Mouse (Mus musculus) ovary, adult 10 weeks (tissue): ENCODE measurements around the gene Mettl26. TPM values are rescaled to one million over a fixed set of nuclear protein-coding genes. Genes with fewer than 3 reads are reported as not detected.

Source experiments
- polyA plus RNA-seq: library from polyadenylated mRNA; stranded (reverse); fragments of 350-450 nt; fragmentation: Illumina TruSeq; extraction: RNeasy Lipid Tissue Mini Kit (QIAGEN cat#74804); gene quantifications from one replicate; pipeline ENCODE4 v1.2.3, GENCODE M21; 2014

Mettl26 gene
- 10.6 TPM for polyA plus RNA-seq

GRCm38 (mm10) chr17:25874721-25875170 is at the start of gene Mettl26:
Gene Mettl26 (plus strand): TSS chr17:25875074.

DNA sequence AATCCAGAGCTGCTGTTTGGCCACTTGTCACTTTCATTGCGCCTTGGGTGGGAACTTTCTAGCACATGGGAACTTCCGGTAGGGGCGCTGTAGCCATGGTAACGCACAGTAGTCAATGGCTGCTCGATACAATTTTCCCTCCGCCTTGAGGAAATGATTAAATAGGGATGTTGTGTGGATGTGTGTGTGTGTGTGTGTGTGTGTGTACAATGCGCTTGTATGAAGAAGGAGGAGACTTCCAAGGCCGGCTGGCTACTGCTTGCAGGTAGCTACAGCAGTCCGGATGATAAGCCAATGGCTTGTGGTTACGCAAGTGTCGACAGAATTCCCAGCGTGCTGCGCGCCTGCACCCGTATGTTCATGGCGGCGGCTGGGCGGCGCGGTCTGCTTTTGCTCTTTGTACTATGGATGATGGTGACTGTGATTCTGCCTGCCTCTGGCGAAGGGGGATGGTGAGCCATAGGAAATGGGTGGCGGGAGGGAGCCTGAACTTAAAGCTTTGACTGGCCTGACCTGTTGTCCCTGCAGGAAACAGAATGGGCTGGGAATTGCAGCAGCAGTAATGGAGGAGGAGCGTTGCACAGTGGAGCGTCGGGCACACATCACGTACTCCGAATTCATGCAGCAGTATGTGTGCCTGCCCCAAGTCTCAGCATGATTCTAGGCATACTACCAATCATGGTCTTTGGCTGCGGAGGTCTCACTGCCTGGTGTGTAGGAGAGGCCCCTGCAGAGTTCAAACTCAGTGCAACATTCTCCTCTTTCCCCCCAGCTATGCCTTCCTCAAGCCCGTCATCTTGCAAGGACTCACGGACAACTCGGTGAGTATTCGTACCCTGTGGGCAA is 45.9 kb upstream of the Mettl26 start, which contains the start of gene Jmjd8:
Gene Jmjd8, plus strand, starts transcription at position 156 of the 846 bp plus-strand sequence.

DNA sequence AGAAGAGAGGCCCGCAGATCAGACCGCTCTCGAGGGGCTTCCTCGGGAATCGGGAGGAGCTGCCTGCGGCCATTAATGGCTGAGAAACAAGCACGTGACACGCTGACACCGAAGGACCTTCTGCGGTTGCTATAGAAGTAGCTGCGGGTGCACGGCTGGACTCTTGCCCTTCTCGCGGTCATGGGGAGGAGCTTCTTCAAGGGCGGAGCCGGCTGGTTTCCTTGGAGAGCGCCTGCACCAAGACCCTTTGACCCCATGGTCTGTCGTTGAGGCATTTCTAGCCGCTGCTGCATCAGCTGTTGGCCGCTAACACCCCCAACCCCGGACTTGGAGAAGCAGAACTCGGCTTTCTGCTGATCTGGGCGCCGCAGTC is 41.6 kb upstream of the Mettl26 start, which contains the start of gene Stub1:
Gene Stub1, minus strand, starts transcription at position 114 of the 373 bp plus-strand sequence.

DNA sequence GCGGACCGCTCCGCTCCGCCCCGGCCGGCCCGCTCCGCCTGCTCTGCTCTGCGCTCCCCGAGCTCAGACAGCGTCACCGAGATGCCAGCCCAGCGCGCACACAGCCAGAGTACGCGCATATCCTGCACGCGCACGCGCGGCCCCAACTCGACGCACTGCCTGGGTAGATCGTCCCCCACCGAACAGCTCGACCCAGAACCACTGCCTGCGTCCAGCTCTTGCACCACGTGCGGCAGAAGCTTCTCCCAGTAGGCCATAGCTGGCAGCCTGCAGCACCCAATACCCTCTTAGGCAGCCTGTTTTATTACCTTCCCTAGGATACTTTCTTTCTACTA is 37.8 kb upstream of the Mettl26 start, which contains the start of gene Rhbdl1:
Gene Rhbdl1, minus strand, starts transcription at position 220 of the 335 bp plus-strand sequence.

DNA sequence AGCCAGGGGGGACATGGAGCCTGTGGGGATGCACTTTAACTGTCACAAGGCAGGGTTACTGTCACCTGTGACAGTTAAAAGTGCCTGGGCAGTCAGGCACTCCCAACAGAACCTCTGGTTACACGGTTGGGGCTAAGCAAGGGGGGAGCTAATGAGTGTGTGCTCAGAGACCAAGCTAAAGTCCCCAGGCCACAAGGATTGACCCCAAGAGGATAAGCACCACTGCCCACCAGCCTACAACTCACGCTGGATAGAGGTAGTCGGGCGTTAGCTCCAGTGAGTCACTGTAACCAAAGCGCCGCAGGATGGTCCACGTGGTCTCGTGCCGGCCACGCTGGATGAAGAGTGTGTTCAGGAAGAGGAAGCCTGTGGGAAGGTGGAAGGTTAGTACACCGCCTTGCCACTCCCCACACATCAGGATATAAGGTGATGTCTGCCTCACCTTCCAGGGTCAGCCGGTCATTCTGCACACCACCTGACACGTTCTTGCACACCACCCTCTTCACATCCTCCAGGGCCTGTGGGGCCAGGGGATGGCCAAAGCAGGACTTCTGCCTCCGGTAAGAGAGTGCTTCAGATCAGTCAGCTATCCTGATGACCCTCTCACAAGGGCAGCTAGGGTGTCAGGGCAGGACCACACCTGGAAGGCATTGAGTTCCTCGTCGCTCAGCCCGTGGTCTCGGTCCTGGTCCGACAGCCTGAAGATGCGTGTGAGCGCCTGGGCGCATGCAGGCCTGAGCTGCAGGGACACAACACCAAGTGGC is 33.6 kb upstream of the Mettl26 start, which contains the start of gene Gm20683:
Gene Gm20683, minus strand, starts transcription at position 647 of the 764 bp plus-strand sequence.

DNA sequence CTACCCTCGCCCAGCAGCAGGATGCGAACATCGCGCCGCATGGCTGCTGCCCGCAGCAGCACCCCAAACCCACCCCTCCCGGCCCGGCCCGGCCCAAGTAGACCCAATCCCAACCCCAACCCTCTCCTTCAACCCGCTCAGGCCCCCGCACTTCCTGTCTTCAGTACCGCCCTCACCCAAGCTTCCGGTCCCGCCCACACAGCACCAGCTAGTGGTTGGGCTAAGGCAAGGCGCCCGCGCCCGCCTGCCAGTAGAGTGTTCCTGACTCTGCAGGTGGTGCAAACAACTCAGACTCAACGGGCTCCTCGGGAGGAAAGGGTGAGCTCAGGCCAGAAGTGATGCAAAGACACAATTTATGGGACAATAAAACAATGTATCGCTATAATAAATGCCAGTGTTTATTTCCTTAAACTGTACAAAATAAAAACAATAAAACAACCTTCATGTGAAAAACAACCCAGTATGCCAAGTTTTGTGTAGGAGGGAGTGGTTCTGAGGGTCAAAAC is 30.4 kb upstream of the Mettl26 start, which contains the start of gene Rhot2:
Gene Rhot2, minus strand, starts transcription at position 456 of the 506 bp plus-strand sequence.

GRCm38 (mm10) chr17:25860832-25861703 is 13.8 kb upstream of the Mettl26 start, which contains the start of gene Wdr90:
Gene Wdr90 (minus strand): TSS chr17:25861501.

GRCm38 (mm10) chr17:25868601-25869191 is 6.2 kb upstream of the Mettl26 start, which contains the start of gene Mcrip2:
Gene Mcrip2 (minus strand): TSS chr17:25868764.

GRCm38 (mm10) chr17:25880196-25880910 is 5.5 kb downstream of the Mettl26 start, which contains the start of gene Wfikkn1:
Gene Wfikkn1 (minus strand): TSS chr17:25880858.

GRCm38 (mm10) chr17:25919144-25919785 is 44.4 kb downstream of the Mettl26 start, which contains the start of gene Rab40c:
Gene Rab40c (minus strand): TSS chr17:25919727.

Other genes starting within 250 kb of the Mettl26 start
- not detected for gene Gng13, start 157.9 kb upstream of the Mettl26 start, polyA plus RNA-seq
- not detected for gene Chtf18, start 147.7 kb upstream of the Mettl26 start, polyA plus RNA-seq
- not detected for gene Rpusd1, start 147.4 kb upstream of the Mettl26 start, polyA plus RNA-seq
- not detected for gene Mslnl, start 139.0 kb upstream of the Mettl26 start, polyA plus RNA-seq
- 2.0 TPM for gene Msln, start 120.7 kb upstream of the Mettl26 start, polyA plus RNA-seq
- gene Narfl, start 101.3 kb upstream of the Mettl26 start, polyA plus RNA-seq, result 0.80 TPM
- gene Haghl, start 89.4 kb upstream of the Mettl26 start, polyA plus RNA-seq, result 1.4 TPM
- 0.43 TPM for gene Ccdc78, start 88.5 kb upstream of the Mettl26 start, polyA plus RNA-seq
- gene Fam173a, start 82.2 kb upstream of the Mettl26 start, polyA plus RNA-seq, result not detected
- not detected for gene AC134908.4, start 79.4 kb upstream of the Mettl26 start, polyA plus RNA-seq
- 0.26 TPM for gene Metrn, start 77.9 kb upstream of the Mettl26 start, polyA plus RNA-seq
- gene Fbxl16, start 66.0 kb upstream of the Mettl26 start, polyA plus RNA-seq, result 0.94 TPM
- 0.29 TPM for gene Wdr24, start 51.4 kb upstream of the Mettl26 start, polyA plus RNA-seq
- gene Jmjd8, start 46.2 kb upstream of the Mettl26 start, polyA plus RNA-seq, result 1.5 TPM
- gene Stub1, start 41.7 kb upstream of the Mettl26 start, polyA plus RNA-seq, result 2.7 TPM
- not detected for gene Rhbdl1, start 37.8 kb upstream of the Mettl26 start, polyA plus RNA-seq
- gene Gm20683, start 33.3 kb upstream of the Mettl26 start, polyA plus RNA-seq, result not detected
- gene Rhot2, start 30.2 kb upstream of the Mettl26 start, polyA plus RNA-seq, result 8.3 TPM
- gene Wdr90, start 13.6 kb upstream of the Mettl26 start, polyA plus RNA-seq, result 1.0 TPM
- not detected for gene Mcrip2, start 6.3 kb upstream of the Mettl26 start, polyA plus RNA-seq
- gene Wfikkn1, start 5.8 kb downstream of the Mettl26 start, polyA plus RNA-seq, result not detected
- 1.1 TPM for gene Rab40c, start 44.7 kb downstream of the Mettl26 start, polyA plus RNA-seq
- gene Pigq, start 69.9 kb downstream of the Mettl26 start, polyA plus RNA-seq, result 27.4 TPM
- gene Nhlrc4, start 69.9 kb downstream of the Mettl26 start, polyA plus RNA-seq, result 0.29 TPM
- not detected for gene A930017K11Rik, start 77.5 kb downstream of the Mettl26 start, polyA plus RNA-seq
- gene Capn15, start 110.7 kb downstream of the Mettl26 start, polyA plus RNA-seq, result 0.51 TPM
- gene Rab11fip3, start 194.5 kb downstream of the Mettl26 start, polyA plus RNA-seq, result 2.5 TPM
- 15.7 TPM for gene Decr2, start 215.3 kb downstream of the Mettl26 start, polyA plus RNA-seq
- 2.2 TPM for gene Nme4, start 220.5 kb downstream of the Mettl26 start, polyA plus RNA-seq
- gene Tmem8, start 238.2 kb downstream of the Mettl26 start, polyA plus RNA-seq, result 0.88 TPM
- gene Mrpl28, start 248.4 kb downstream of the Mettl26 start, polyA plus RNA-seq, result 7.3 TPM